Mouse (Mus musculus): Measurements from ENCODE around the gene Baz1a. TPM values are rescaled to one million over a fixed set of nuclear protein-coding genes. Genes with fewer than 3 reads are reported as not detected.
"Not testable (repeated sequence)": the region's sequence is repeated elsewhere in the genome, so short reads cannot be mapped to it uniquely, and the experiment has no call there.

Gene Baz1a
- total RNA-seq, 2 experiments from 2014 or later: 3.6 to 4.1 TPM

DNA sequence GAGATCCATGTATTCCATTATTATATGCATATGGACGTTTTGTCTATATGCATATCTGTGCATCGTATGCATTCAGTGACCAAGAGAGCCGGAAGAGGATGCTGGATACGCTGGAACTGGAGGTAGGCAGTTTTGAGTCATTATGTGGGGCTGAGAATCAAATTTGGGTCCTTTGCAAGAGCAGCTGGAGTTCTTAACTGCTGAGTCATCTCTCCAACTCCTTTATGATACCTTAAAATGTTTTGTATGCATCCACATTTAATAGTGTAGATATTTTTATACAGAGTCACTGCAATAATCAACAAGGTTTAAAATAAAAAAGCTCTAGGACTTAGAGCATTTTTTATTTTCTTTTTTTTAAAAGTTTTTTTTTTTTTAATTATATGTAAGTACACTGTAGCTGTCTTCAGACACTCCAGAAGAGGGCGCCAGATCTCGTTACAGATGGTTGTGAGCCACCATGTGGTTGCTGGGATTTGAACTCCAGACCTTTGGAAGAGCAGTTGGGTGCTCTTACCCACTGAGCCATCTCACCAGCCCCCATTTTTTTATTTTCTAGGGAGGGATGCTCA, 71.5 kb downstream of the Baz1a start:
- TF ChIP-seq CTCF (IDR thresholded peaks at IDR 0.05): peak; percentile 39; the same call in 1 of the 2 replicates
- H3K4me3 ChIP-seq; H3K27ac ChIP-seq; intact Hi-C loops (cut with DNase I); DNase-seq: not testable (repeated sequence)

DNA sequence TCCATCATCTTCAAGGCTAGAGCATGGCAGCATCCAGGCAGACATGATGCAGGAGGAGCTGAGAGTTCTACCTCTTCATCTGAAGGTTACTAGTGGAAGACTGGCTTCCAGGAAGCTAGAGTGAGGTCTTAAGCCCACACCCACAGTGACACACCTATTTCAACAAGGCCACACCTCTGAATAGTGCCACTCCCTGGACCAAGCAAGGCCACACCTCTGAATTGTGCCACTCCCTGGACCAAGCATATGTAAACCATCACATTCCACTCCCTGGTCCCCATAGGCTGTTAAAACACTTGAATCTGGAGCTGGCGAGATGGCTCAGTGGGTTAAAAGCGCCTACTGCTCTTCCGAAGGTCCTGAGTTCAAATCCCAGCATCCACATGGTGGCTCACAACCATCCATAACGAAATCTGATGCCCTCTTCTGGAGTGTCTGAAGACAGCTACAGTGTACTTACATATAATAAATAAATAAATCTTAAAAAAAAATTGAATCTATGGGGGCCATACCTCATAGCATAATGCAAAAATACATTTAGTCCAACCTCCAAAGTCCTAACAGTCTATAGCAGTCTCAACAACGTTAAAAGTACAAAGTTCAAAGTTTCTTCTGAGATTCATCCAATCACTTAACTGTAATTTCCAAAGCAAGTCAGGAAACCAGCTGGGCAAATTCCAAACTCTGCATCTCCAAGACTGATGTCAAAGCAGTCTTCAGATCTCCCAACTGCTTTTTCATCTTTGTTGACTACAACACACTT, 76.4 kb downstream of the Baz1a start:
- H3K27ac ChIP-seq; intact Hi-C loops (cut with DNase I); H3K4me3 ChIP-seq; DNase-seq: not testable (repeated sequence)

GRCm38 (mm10) chr12:54910387-54910786, 103.8 kb downstream of the Baz1a start:
- TF ChIP-seq CTCF (IDR thresholded peaks at IDR 0.05): no peak
- Histone ChIP-seq H3K27ac (no peak overlapping the region), H3K4me3 (no peak overlapping the region)
- no peak for DNase-seq
- intact Hi-C loops (cut with DNase I): no loop called here

- H3K27ac ChIP-seq; DNase-seq; intact Hi-C loops (cut with DNase I); H3K4me3 ChIP-seq: not testable (repeated sequence)
These were observed 121.6 kb downstream of the Baz1a start for GRCm38 (mm10) chr12:54892559-54892958.

DNA sequence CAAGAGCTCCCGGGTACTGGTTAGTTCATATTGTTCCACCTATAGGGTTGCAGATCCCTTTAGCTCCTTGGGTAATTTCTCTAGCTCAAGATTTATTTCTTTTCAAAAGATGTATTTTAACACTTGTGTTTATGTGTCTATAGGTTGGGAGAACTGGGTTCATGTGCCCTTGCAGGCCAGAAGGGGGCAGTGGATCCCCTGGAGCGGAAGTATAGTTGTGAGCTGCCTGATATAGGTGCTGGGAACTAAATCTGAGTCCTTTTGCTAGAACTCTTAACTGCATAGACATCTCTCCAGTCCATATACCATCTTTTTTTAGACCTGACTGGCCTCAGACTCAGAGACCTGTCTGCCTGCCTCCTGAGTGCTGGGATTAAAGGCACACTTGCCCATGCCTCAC, 123.7 kb downstream of the Baz1a start:
- no peak for DNase-seq
- H3K27ac ChIP-seq: no peak overlapping the region
- TF ChIP-seq CTCF (IDR thresholded peaks at IDR 0.05): no peak
- H3K4me3 ChIP-seq: no peak overlapping the region
- intact Hi-C loops (cut with DNase I): no loop called here

GRCm38 (mm10) chr12:54887580-54888127, 126.5 kb downstream of the Baz1a start:
- intact Hi-C loops (cut with DNase I): no loop called here
- Histone ChIP-seq H3K4me3 (no peak overlapping the region), H3K27ac (no peak overlapping the region)
- DNase-seq: no peak
- no peak for TF ChIP-seq CTCF (IDR thresholded peaks at IDR 0.05)

GRCm38 (mm10) chr12:54879630-54880029, 134.5 kb downstream of the Baz1a start:
- peak; percentile 88 for TF ChIP-seq CTCF (IDR thresholded peaks at IDR 0.05)
- Histone ChIP-seq H3K27ac (no peak overlapping the region), H3K4me3 (no peak overlapping the region)
- peak; percentile 69 for DNase-seq
- intact Hi-C loops (cut with DNase I): loop anchor here (1.0 kb wide), 1 partner anchor 49 kb away; no protein-coding TSS in a partner anchor

DNA sequence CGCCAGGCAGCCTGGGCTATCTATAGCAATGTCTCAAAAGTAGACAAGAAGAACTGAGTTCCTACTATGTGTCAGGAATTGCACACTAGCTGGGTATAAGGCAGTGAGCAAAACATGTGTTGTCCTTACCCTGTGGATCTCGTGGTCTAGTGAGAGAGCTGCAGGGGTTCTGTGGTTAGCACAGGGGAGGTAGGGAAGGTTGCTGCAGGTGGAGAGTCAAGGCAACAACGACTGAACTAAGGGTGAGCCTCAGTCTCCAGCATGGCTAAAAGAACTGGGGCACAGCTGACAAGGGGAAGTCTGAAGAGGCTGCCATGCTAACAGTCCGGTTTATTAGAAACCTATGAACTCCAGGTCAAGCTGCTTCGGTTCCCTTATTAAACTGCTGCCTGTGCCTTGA, 134.9 kb downstream of the Baz1a start:
- Histone ChIP-seq H3K4me3 (no peak overlapping the region), H3K27ac (no peak overlapping the region)
- no peak for TF ChIP-seq CTCF (IDR thresholded peaks at IDR 0.05)
- no peak for DNase-seq
- intact Hi-C loops (cut with DNase I): loop anchor here (1.0 kb wide), 1 partner anchor 49 kb away; no protein-coding TSS in a partner anchor

- intact Hi-C loops (cut with DNase I): no loop called here
- Histone ChIP-seq H3K27ac (no peak overlapping the region), H3K4me3 (no peak overlapping the region)
- TF ChIP-seq CTCF (IDR thresholded peaks at IDR 0.05): no peak
- no peak for DNase-seq
These were observed 136.3 kb downstream of the Baz1a start for GRCm38 (mm10) chr12:54877875-54878274.

DNA sequence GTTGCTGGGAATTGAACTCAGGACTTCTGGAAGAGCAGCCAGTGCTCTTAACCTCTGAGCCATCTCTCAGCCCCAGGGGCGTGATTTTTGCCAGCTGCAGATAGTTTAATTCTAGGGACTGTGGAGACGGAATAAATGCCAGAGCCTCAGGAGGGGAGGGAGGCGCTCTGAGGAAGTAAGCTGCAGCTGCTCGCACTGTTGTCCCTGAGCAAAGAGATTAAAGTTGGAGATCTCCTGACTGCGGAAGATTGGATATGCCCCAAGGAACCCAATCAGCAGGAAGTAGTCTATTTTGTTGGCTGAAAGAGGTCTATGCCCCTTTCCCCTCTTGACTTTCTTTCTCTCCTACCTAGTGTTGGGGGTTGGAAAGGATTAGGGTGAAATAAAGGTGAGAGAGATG, 137.3 kb downstream of the Baz1a start:
- DNase-seq: no peak
- Histone ChIP-seq H3K27ac (no peak overlapping the region), H3K4me3 (no peak overlapping the region)
- no peak for TF ChIP-seq CTCF (IDR thresholded peaks at IDR 0.05)
- intact Hi-C loops (cut with DNase I): no loop called here

- TF ChIP-seq CTCF (IDR thresholded peaks at IDR 0.05): no peak
- peak; percentile 79 for DNase-seq
- peak overlapping the region; percentile 86 for H3K27ac ChIP-seq
- intact Hi-C loops (cut with DNase I): no loop called here
- no peak overlapping the region for H3K4me3 ChIP-seq
These were observed 139.4 kb downstream of the Baz1a start for GRCm38 (mm10) chr12:54874711-54875110.

DNA sequence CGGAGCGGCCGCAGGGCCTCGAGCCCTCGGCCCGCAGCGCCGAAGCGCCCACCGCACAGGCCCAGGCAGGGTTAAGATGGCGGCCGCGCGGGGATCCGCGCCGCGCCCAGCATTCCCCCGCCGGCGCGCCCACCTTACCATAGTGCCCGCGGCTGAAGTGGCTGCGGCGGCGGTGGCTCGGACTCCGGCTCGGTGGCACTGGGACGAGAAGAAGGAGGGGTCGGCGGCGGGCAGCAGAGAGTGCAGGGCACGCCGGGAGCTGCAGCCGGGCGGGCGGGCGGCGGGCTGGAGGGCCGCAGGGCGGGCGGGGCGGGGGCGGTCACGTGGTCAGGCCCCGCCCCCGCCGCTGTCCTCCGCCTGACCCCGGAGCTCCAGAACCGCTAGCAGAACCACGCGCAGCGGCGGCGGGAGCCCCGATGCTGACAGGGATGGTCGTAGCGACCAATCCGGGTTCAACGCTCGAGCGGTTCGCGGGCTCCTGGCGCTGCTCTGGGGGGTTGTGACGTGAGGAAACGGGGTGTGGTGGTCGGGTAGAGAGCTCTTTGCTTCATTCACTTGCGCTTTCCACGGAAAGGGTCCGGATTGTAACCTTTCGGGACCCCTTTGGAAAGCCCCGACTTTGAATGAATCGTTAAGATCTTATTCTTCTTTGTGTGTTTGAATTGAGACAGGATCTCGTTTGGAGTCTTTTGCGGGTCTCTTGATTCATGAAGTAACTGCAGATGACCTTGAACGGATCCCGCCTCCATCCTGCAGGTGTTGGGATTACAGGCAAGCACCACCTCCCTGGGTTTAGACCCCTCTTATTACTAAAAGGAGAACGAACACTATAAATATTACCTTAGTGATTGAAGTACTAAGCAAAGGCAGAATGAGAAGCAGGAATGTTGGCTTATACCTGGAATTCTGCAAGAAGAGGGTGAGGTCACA, 151.3 kb downstream of the Baz1a start, which contains the start of gene Cfl2:
TSS of gene Cfl2 (minus strand) at position 272 of the 930 bp plus-strand sequence.
- peak; percentile 36 for TF ChIP-seq CTCF (IDR thresholded peaks at IDR 0.05)
- H3K4me3 ChIP-seq: peak within 1 kb of the TSS; percentile 99
- peak within 1 kb of the TSS; percentile 100 for H3K27ac ChIP-seq
- intact Hi-C loops (cut with DNase I): loop anchor here (2.0 kb wide), 1 partner anchor 28 kb away; no protein-coding TSS in a partner anchor
- peak; percentile 93 for DNase-seq

Data from gastrocnemius, adult 2 months (tissue).